Mouse (Mus musculus) liver, embryonic 11.5 days (tissue): ENCODE results near the gene Trim43a. TPM values are rescaled to one million over a fixed set of nuclear protein-coding genes. Genes with fewer than 3 reads are reported as not detected.
"Not testable (repeated sequence)": the region's sequence is repeated elsewhere in the genome, so short reads cannot be mapped to it uniquely, and the experiment has no call there.

Experiments
- ATAC-seq: fragments of 200-750 bp; cut with Nextera tagmentation; replicated peaks from 2 replicates; pipeline ENCODE4 v1.8.0; 2017; ENCODE audit warnings: moderate number of reproducible peaks, mild to moderate bottlenecking, moderate TSS enrichment, moderate library complexity; ENCODE audit not compliant: low FRiP score
- DNase-seq: peaks from one replicate; pipeline ENCODE4 v3.0.0-alpha.2; 2017; ENCODE audit warnings: low spot score
- H3K27ac ChIP-seq: fragments of 300-500 bp; sonication (generic); 2 replicates; pipeline ENCODE4 v1.5.1; 2014; ENCODE audit warnings: mild to moderate bottlenecking, low read depth, low read length, control low read depth
- H3K27me3 ChIP-seq: fragments of 300-500 bp; sonication (generic); replicated peaks from 2 replicates; pipeline ENCODE4 v1.6.1; 2014; ENCODE audit warnings: low read length, mixed read lengths; ENCODE audit not compliant: control insufficient read depth, insufficient read depth
- H3K36me3 ChIP-seq: fragments of 300-500 bp; sonication (generic); 2 replicates; pipeline ENCODE4 v1.6.1; 2014; ENCODE audit warnings: mild to moderate bottlenecking, low read length, moderate library complexity, mixed read lengths; ENCODE audit not compliant: control insufficient read depth, insufficient read depth
- H3K4me1 ChIP-seq: fragments of 300-500 bp; sonication (generic); replicated peaks from 2 replicates; pipeline ENCODE4 v1.6.1; 2014; ENCODE audit warnings: low read length, mixed read lengths; ENCODE audit not compliant: control insufficient read depth, insufficient read depth
- H3K4me2 ChIP-seq: fragments of 300-500 bp; sonication (generic); 2 replicates; pipeline ENCODE4 v1.6.1; 2014; ENCODE audit warnings: mild to moderate bottlenecking, control low read depth, moderate library complexity
- H3K4me3 ChIP-seq: fragments of 300-500 bp; sonication (generic); 2 replicates; pipeline ENCODE4 v1.5.1; 2014; ENCODE audit warnings: low read depth, low read length, control low read depth
- H3K9ac ChIP-seq: fragments of 300-500 bp; sonication (generic); 2 replicates; pipeline ENCODE4 v1.6.1; 2014; ENCODE audit warnings: low read depth, low read length, control low read depth
- H3K9me3 ChIP-seq: fragments of 300-500 bp; sonication (generic); 2 replicates; pipeline ENCODE4 v1.6.1; 2016; ENCODE audit warnings: low read length, inconsistent platforms, mixed read lengths; ENCODE audit not compliant: control insufficient read depth
- WGBS: fragments of 180-500 bp; shearing (Covaris S2); extraction: QIAGEN DNeasy Blood & Tissue Kit; methylation state at CpG from one replicate; pipeline ENCODE4 v1.1.7; 2014; 5-methylcytosine and 5-hydroxymethylcytosine counted together
- polyA plus RNA-seq: library from polyadenylated mRNA; unstranded; fragments of >200 nt; fragmentation: Nextera tagmentation; extraction: Ambion mirVana; gene quantifications from 2 replicates; pipeline ENCODE4 v1.2.1, GENCODE M21; 2014

Gene Trim43a
- not detected in 2 replicates for polyA plus RNA-seq

- not testable (repeated sequence) for H3K4me2 ChIP-seq, H3K27me3 ChIP-seq, H3K27ac ChIP-seq, H3K36me3 ChIP-seq, H3K4me1 ChIP-seq, H3K9ac ChIP-seq, DNase-seq, H3K9me3 ChIP-seq, H3K4me3 ChIP-seq, ATAC-seq
- 75% methylated on average over 2 of the region's 2 CpGs for WGBS
Measured at GRCm38 (mm10) chr9:88580591-88580990, at the start of gene Trim43a. Gene Trim43a (plus strand): TSS chr9:88580891.

DNA sequence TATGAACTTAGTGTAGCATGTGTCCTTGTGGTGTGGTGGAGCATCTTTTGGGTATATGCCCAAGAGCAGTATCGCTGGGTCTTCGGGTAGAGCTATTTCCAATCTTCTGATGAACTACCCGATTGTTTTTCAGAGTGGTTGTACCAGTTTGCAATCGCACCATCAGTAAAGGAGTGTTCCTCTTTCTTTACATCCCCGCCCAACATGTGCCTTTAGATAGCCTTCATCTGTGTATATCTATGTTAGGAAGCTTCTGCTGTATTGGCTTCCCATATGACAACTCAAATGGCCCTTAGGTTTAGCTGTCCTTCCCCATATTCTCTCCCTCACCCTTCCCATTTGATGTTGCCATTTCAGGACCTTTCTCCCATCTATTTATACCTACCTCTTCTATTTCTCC, 46.6 kb upstream of the Trim43a start:
- Histone ChIP-seq H3K4me1 (no peaks in the 10 kb centered on the region), H3K36me3 (no peaks in the 10 kb centered on the region), H3K9ac (no peak overlapping the region), H3K27me3 (no peaks in the 10 kb centered on the region), H3K4me3 (no peak overlapping the region), H3K4me2 (no peak overlapping the region), H3K9me3 (no peaks in the 10 kb centered on the region), H3K27ac (no peak overlapping the region)
- DNase-seq, result no peak
- ATAC-seq, result no peak
- 80% methylated on average over 5 of the region's 5 CpGs for WGBS

DNA sequence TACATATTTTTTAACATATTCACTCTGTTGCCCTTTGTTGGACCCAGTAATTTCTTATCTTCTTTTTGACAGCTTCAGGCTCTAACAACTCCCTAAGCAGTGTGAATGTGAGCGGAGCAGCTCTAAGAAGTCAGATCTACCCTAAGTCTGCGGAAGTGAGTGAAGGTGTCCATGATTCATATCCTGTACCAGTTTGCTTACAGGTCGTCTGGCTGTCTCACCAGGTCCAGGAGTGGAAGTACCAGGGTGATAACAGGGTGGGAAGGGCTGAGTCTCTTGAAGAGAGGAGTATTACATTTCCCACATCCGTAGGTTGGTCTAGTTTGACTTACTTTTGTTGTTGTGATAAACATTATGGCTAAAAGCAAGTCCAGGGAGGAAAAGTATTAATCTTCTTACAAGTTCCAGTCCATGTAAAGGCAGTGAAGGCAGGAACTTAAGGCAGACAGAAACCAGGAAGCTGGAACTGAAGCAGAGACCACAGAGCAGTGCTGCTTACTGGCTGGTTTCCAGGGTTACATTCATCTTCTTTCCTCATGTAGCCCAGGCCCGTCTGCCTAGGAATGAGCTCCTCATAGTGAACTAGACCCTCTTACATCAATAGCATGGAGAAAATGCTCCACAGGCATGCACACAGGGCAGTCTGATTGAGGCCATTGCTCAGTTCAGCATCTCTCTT, 41.0 kb upstream of the Trim43a start:
- Histone ChIP-seq H3K27me3 (no peaks in the 10 kb centered on the region), H3K4me1 (no peaks in the 10 kb centered on the region)

DNA sequence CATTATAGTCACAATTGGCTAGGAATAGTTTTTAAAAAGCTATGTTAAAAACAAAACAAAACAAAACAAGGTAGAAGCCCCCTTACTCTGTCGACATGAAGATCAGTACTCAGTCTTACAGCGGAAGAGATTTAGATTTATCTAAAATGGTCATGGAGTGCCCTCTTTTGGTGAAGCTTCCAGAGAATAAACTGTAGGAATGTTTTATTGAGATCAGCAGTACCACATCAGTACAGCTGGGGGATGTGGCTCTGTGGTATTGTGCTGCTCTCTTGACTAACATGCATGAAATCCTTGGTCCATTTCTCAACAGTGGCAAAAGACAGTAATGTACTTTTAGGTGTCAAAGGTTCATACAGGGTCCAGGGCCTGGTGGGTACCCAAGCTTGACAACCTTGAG, 37.9 kb upstream of the Trim43a start:
- Histone ChIP-seq H3K27me3 (no peaks in the 10 kb centered on the region), H3K36me3 (no peaks in the 10 kb centered on the region), H3K9me3 (no peaks in the 10 kb centered on the region), H3K27ac (no peak overlapping the region), H3K9ac (no peak overlapping the region), H3K4me3 (no peak overlapping the region), H3K4me1 (0 out of 2 replicates have a peak, but pooled peaks cover 3% of the 10 kb centered on the region), H3K4me2 (no peak overlapping the region)
- WGBS, result 36% methylated on average over 2 of the region's 2 CpGs
- DNase-seq (no peak), ATAC-seq (no peak)

More for the DNA sequence above, 41.0 kb upstream of the Trim43a start:
- Histone ChIP-seq H3K9ac (no peak overlapping the region), H3K4me3 (no peak overlapping the region), H3K4me2 (no peak overlapping the region), H3K36me3 (no peaks in the 10 kb centered on the region), H3K27ac (no peak overlapping the region), H3K9me3 (no peaks in the 10 kb centered on the region)
- ATAC-seq (no peak), DNase-seq (no peak)
- 61% methylated on average over 5 of the region's 5 CpGs for WGBS

GRCm38 (mm10) chr9:88545534-88545933, 35.2 kb upstream of the Trim43a start:
- Histone ChIP-seq H3K9ac (no peak overlapping the region), H3K9me3 (no peaks in the 10 kb centered on the region), H3K4me3 (no peak overlapping the region), H3K4me1 (peaks cover 12% of the 10 kb centered on the region), H3K36me3 (no peaks in the 10 kb centered on the region), H3K27ac (no peak overlapping the region), H3K27me3 (no peaks in the 10 kb centered on the region), H3K4me2 (no peak overlapping the region)
- WGBS, result 43% methylated on average over 3 of the region's 3 CpGs
- DNase-seq (no peak), ATAC-seq (no peak)

GRCm38 (mm10) chr9:88546166-88546565, 34.5 kb upstream of the Trim43a start:
- no peak overlapping the region for H3K9ac ChIP-seq
- 6% methylated on average over 2 of the region's 2 CpGs for WGBS
- no peak overlapping the region for H3K4me3 ChIP-seq
- H3K36me3 ChIP-seq, result no peaks in the 10 kb centered on the region
- peaks cover 12% of the 10 kb centered on the region for H3K4me1 ChIP-seq
- no peak overlapping the region for H3K27ac ChIP-seq
- ATAC-seq (no peak), DNase-seq (no peak)
- H3K27me3 ChIP-seq, result no peaks in the 10 kb centered on the region
- H3K4me2 ChIP-seq, result no peak overlapping the region
- H3K9me3 ChIP-seq, result no peaks in the 10 kb centered on the region

- ATAC-seq (no peak), DNase-seq (no peak)
- no peak overlapping the region for H3K27ac ChIP-seq
- WGBS, result 63% methylated on average over 8 of the region's 8 CpGs
- H3K27me3 ChIP-seq, result no peaks in the 10 kb centered on the region
- peaks cover 12% of the 10 kb centered on the region for H3K4me1 ChIP-seq
- H3K9ac ChIP-seq, result no peak overlapping the region
- no peaks in the 10 kb centered on the region for H3K36me3 ChIP-seq
- no peaks in the 10 kb centered on the region for H3K9me3 ChIP-seq
- no peak overlapping the region for H3K4me2 ChIP-seq
- H3K4me3 ChIP-seq, result no peak overlapping the region
Measured at GRCm38 (mm10) chr9:88546657-88547056, 34.0 kb upstream of the Trim43a start.

GRCm38 (mm10) chr9:88547270-88547669, 33.4 kb upstream of the Trim43a start:
- DNase-seq, result no peak
- peak overlapping the region; percentile 72; the same call in 1 of the 2 replicates for H3K9ac ChIP-seq

More at GRCm38 (mm10) chr9:88547270-88547669, 33.4 kb upstream of the Trim43a start:
- Histone ChIP-seq H3K9me3 (no peaks in the 10 kb centered on the region), H3K27me3 (no peaks in the 10 kb centered on the region), H3K4me3 (peak overlapping the region; percentile 88), H3K36me3 (no peaks in the 10 kb centered on the region), H3K4me1 (peaks cover 12% of the 10 kb centered on the region), H3K27ac (no peak overlapping the region), H3K4me2 (peak overlapping the region; percentile 69)
- ATAC-seq, result 0 out of 2 replicates have a peak, but pooled peaks have one; percentile 56
- WGBS, result 24% methylated on average over 7 of the region's 7 CpGs
